Mouse (Mus musculus): ENCODE measurements at regions not wholly inside any gene's neighbourhood (a gene's known extent, or its start where the extent isn't known, plus 50 kb on each side); places are given as distances from the start of the nearest gene placed in this dataset.

DNA sequence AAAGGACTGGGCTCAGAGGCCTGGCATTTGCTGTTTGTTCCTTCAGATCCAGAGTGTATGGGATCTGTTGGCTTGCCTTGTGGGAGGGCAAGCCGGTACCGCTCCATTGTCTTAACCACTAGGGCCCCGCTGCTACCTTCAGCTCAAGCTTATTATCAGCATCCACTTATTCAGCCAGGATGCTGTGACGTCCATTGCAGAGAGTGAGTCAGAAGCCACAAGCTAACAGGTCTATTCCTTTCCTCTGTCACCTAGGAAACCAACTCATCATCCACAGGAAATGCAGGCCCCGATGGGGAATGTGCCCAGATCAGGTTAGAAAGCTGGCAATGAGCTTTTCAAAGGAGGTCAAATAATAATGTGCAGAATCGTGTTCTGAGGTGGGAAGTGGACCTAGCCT lies 73.8 kb upstream of the Mkln1 start:
- H3K9me3 ChIP-seq (replicated peaks) = no peaks in the 10 kb centered on the region
- H3K36me3 ChIP-seq (replicated peaks) = no peaks in the 10 kb centered on the region
- no peak overlapping the region for H3K9ac ChIP-seq
- ATAC-seq (ENCODE audit: insufficient read depth) = no peak
- no peaks in the 10 kb centered on the region for H3K4me1 ChIP-seq (replicated peaks)
- H3K27ac ChIP-seq (replicated peaks) = no peak overlapping the region
- no peak overlapping the region for H3K4me3 ChIP-seq (replicated peaks)
- H3K4me2 ChIP-seq = no peak overlapping the region
- 0 out of 2 replicates have a peak, but pooled peaks cover 2% of the 10 kb centered on the region for H3K27me3 ChIP-seq
- 40% methylated on average over 6 of the region's 6 CpGs for WGBS (ENCODE audit: insufficient replicate concordance)

DNA sequence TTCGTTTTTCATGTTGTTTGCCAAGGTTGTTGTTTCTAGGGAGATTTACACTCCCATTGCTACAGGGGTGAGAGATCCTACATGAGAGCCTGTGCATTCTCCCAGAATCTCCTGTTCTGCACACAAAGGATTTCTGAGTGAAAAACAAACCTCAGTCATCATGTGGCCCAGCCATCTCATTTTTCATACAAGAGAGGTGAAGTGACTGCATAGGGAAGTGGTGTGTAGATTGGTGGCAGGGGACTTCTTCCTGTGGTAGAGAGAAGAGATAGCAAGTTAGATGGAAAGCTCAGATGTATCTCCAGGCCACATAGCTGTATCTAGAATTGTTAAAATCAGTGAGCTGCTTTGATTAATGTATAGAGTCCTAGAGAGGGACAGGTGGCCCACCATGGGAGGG lies 72.9 kb upstream of the Mkln1 start:
- H3K36me3 ChIP-seq (replicated peaks) = no peaks in the 10 kb centered on the region
- no peaks in the 10 kb centered on the region for H3K4me1 ChIP-seq (replicated peaks)
- H3K27ac ChIP-seq (replicated peaks) = no peak overlapping the region
- no peaks in the 10 kb centered on the region for H3K9me3 ChIP-seq (replicated peaks)
- H3K4me3 ChIP-seq (replicated peaks) = no peak overlapping the region
- 0 out of 2 replicates have a peak, but pooled peaks cover 2% of the 10 kb centered on the region for H3K27me3 ChIP-seq
- ATAC-seq (ENCODE audit: insufficient read depth) = no peak
- H3K9ac ChIP-seq = no peak overlapping the region
- 60% methylated on average over 1 of the region's 1 CpGs for WGBS (ENCODE audit: insufficient replicate concordance)
- H3K4me2 ChIP-seq = no peak overlapping the region

DNA sequence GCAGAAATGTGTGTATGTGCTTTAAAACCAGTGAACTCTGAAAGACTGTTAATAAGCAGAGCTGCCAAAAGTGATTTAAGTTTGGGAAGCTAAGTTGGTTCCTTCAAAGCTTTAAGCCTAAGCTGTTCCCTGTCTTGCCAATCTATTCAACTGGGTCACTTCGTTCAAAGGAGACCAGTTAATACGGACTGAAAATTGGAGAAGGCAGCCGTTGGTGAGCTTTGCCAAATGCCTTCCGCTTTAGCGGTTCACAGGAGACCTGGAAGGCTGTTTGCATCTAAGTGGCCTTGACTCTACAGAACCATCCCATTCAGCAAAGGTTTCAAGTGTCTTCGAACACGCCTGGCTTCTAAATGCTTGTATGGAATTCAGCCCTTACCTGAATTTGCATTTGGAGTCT lies 68.2 kb upstream of the Mkln1 start:
- no peak for ATAC-seq (ENCODE audit: insufficient read depth)
- no peak overlapping the region for H3K9ac ChIP-seq
- H3K4me1 ChIP-seq (replicated peaks) = no peaks in the 10 kb centered on the region
- 63% methylated on average over 7 of the region's 7 CpGs for WGBS (ENCODE audit: insufficient replicate concordance)
- H3K9me3 ChIP-seq (replicated peaks) = no peaks in the 10 kb centered on the region
- 0 out of 2 replicates have a peak, but pooled peaks cover 2% of the 10 kb centered on the region for H3K27me3 ChIP-seq
- H3K4me3 ChIP-seq (replicated peaks) = no peak overlapping the region
- H3K36me3 ChIP-seq (replicated peaks) = no peaks in the 10 kb centered on the region
- H3K27ac ChIP-seq (replicated peaks) = no peak overlapping the region
- H3K4me2 ChIP-seq = no peak overlapping the region

DNA sequence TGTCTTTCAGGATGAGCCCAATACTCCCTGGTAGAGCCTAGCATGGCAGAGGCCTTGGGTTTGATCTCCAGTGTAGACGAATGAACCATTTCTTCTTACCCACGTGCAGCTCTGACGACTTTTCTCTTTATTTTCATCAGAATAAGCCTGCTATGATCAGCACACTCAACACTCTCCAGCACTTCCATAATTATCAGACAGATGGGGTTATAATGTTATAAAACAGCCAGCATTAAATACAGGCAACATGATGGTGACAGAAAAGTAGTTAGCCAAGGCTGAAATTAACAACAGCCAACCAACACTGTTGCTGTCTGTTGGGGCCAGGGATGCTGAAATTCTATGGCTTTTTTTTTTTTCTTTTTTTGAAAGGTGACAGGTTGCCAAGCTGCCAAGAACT lies 67.7 kb upstream of the Mkln1 start:
- H3K9ac ChIP-seq = no peak overlapping the region
- H3K27ac ChIP-seq (replicated peaks) = no peak overlapping the region
- H3K4me1 ChIP-seq (replicated peaks) = no peaks in the 10 kb centered on the region
- no peak overlapping the region for H3K4me3 ChIP-seq (replicated peaks)
- H3K9me3 ChIP-seq (replicated peaks) = no peaks in the 10 kb centered on the region
- ATAC-seq (ENCODE audit: insufficient read depth) = no peak
- H3K36me3 ChIP-seq (replicated peaks) = no peaks in the 10 kb centered on the region
- 49% methylated on average over 3 of the region's 3 CpGs for WGBS (ENCODE audit: insufficient replicate concordance)
- H3K27me3 ChIP-seq = 0 out of 2 replicates have a peak, but pooled peaks cover 2% of the 10 kb centered on the region
- no peak overlapping the region for H3K4me2 ChIP-seq

DNA sequence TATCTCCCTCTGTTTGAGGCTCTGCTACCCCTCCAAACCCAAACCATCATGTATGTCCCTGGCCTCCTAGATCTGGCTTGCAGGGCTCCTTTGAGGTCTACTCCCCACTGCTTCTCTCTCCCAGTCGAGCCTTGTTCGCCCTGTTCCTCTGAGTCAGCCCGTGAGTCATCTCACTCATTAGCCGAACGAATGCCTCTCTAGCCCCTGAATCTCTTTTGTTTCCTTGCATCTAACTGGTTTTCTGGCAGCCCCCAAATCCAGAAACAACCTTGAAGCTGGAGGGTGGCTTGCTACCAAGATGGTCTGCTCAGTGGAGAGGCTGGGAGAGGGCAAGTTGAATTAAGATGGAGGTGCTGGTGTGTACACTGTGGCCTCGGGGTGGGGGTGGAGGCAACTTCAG lies 66.3 kb upstream of the Mkln1 start:
- Histone ChIP-seq H3K27me3 (0 out of 2 replicates have a peak, but pooled peaks cover 2% of the 10 kb centered on the region), H3K36me3 (replicated peaks) (no peaks in the 10 kb centered on the region), H3K9me3 (replicated peaks) (no peaks in the 10 kb centered on the region), H3K27ac (replicated peaks) (no peak overlapping the region), H3K4me2 (no peak overlapping the region), H3K4me3 (replicated peaks) (no peak overlapping the region), H3K4me1 (replicated peaks) (no peaks in the 10 kb centered on the region), H3K9ac (no peak overlapping the region)
- no peak for ATAC-seq (ENCODE audit: insufficient read depth)
- 46% methylated on average over 6 of the region's 6 CpGs for WGBS (ENCODE audit: insufficient replicate concordance)

DNA sequence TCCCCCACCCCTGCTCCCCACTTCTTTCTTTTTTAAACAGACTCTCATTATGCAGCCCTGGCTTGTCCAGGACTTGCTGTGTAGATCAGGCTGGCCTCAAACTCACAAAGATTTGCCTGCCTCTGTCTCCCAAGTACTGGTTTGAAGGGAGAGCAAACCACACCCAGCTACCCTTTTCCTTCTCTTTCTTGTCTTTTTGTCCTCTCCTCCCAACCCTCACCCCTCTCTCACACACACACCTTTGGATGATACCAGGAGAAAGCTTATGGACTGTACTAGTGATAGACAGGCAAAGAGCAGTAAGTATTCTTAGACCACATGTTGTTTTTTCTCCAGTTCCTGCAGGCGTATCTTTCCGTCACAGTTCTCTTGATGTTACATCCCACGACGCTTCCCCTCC lies 65.8 kb upstream of the Mkln1 start:
- Histone ChIP-seq H3K27me3 (0 out of 2 replicates have a peak, but pooled peaks cover 2% of the 10 kb centered on the region), H3K36me3 (replicated peaks) (no peaks in the 10 kb centered on the region), H3K4me3 (replicated peaks) (no peak overlapping the region), H3K4me2 (no peak overlapping the region), H3K9me3 (replicated peaks) (no peaks in the 10 kb centered on the region), H3K9ac (no peak overlapping the region), H3K27ac (replicated peaks) (no peak overlapping the region), H3K4me1 (replicated peaks) (no peaks in the 10 kb centered on the region)
- no peak for ATAC-seq (ENCODE audit: insufficient read depth)
- 62% methylated on average over 4 of the region's 4 CpGs for WGBS (ENCODE audit: insufficient replicate concordance)

DNA sequence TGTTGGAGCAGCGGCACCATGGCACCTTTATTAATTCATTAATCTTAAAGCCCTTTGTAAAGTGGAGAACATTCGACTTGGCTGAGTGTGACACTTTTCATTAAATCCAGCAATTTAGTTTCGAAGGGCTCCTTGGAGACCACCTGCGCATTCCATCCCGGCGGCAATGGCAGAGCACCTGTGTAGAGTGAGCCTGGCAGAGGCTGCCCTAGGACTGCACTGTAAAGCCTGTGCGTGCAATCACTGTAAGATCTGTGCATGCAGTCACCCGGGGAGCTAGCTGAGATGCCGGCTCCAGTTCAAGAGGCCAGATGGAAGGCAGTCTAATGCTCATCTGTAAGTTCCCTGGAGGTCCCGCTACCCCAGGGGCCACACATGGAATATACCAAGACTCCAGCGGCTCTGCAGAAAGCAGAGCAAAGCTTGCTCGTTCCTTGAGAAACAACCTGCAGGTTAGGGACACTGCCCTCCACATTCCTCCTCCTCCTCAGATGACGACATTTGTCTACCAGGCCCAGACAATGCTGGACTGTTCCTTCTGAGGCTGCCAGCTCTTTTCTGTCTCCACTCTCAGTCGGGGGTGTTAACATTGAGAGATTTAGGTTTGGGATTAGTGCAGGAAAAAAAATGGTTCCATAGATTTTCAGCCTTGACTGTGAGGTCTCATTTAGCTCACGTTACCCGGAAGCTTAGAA lies 65.2 kb upstream of the Mkln1 start:
- no peak for ATAC-seq (ENCODE audit: insufficient read depth)
- H3K36me3 ChIP-seq (replicated peaks) = no peaks in the 10 kb centered on the region
- H3K4me1 ChIP-seq (replicated peaks) = no peaks in the 10 kb centered on the region
- WGBS (ENCODE audit: insufficient replicate concordance) = 68% methylated on average over 16 of the region's 16 CpGs
- no peak overlapping the region for H3K27ac ChIP-seq (replicated peaks)
- no peak overlapping the region for H3K9ac ChIP-seq
- no peak overlapping the region for H3K4me3 ChIP-seq (replicated peaks)
- H3K4me2 ChIP-seq = no peak overlapping the region
- 0 out of 2 replicates have a peak, but pooled peaks cover 2% of the 10 kb centered on the region for H3K27me3 ChIP-seq
- H3K9me3 ChIP-seq (replicated peaks) = no peaks in the 10 kb centered on the region

DNA sequence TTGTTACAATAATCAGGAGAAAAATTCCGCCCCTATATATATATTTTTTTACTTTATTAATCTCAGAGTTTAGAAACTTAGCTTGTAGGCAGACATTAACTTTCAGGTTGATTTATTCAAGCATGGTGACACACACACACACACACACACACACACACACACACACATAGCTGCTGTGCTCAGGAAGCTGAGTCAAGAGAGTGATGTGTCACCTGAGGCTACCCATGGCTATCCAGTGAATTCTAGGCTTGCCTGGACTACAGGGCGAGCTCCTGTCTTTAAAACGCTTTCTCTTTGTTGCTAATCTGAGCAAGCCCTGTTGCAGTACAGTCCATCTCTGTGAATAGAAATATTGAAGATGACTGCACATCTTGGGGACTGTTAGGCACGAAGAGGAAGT lies 64.4 kb upstream of the Mkln1 start:
- 63% methylated on average over 4 of the region's 4 CpGs for WGBS (ENCODE audit: insufficient replicate concordance)
- Histone ChIP-seq H3K36me3 (replicated peaks) (no peaks in the 10 kb centered on the region), H3K4me3 (replicated peaks) (no peak overlapping the region), H3K27me3 (no peaks in the 10 kb centered on the region), H3K9ac (no peak overlapping the region), H3K9me3 (replicated peaks) (no peaks in the 10 kb centered on the region), H3K4me2 (no peak overlapping the region), H3K4me1 (replicated peaks) (no peaks in the 10 kb centered on the region), H3K27ac (replicated peaks) (no peak overlapping the region)
- no peak for ATAC-seq (ENCODE audit: insufficient read depth)

DNA sequence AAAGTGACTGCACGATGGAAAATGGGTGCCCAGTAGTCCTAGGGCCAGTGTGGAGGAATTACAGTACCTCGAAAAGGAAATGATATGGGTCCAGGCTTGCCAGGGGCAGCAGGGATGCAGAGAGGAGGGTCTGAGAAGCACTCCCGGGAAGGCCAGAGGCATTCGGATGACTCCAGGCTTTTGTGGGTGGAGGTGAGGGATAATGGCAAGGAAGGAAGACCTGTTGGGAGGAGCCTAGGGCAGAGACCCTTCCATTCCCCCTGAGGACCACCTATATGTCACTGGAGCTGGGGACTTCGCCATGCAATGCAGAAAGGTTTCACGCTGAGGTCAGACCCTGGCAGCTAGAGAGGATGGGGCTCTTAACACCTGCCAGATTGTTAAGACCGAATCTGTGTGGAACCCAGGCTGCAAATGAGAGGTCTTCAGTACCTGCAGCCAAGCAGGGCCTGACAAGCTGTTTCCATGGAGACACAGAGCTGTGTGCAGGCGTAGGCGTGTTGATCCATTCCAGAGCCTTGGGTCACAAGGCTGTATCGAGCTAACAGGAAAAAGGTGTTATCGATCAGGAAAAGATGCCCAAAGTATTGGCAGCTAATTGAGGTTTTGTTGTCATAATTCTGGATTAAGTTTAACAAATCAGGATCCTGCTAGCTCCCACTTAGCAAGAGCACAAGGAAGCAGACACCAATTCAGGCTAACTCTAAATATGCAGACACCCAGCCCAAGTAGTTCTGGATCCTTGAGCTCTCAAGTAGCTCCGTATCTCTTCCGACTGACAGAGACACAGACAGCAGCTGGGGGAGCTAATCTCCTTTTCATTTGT lies 59.2 kb upstream of the Mkln1 start:
- Histone ChIP-seq H3K27me3 (no peaks in the 10 kb centered on the region), H3K4me2 (no peak overlapping the region), H3K9ac (no peak overlapping the region), H3K36me3 (replicated peaks) (no peaks in the 10 kb centered on the region), H3K4me3 (replicated peaks) (no peak overlapping the region), H3K9me3 (replicated peaks) (no peaks in the 10 kb centered on the region), H3K4me1 (replicated peaks) (no peaks in the 10 kb centered on the region), H3K27ac (replicated peaks) (no peak overlapping the region)
- 47% methylated on average over 13 of the region's 13 CpGs for WGBS (ENCODE audit: insufficient replicate concordance)
- no peak for ATAC-seq (ENCODE audit: insufficient read depth)

DNA sequence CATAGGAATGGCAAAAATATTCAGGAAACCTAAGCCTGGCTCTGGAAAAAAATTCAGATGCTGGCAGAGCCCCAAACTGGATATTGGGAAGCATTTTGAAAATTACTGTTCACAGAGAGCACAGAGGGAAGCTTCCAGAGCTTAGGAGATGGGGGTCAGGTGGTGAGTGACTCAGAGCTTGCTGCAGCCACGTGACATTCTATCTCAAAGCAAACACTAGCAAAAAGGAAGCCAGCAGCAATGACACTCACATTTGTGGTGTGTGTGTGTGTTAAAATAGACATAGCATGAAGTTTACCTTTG lies 58.6 kb upstream of the Mkln1 start:
- ATAC-seq (ENCODE audit: insufficient read depth) = no peak
- Histone ChIP-seq H3K4me1 (replicated peaks) (no peaks in the 10 kb centered on the region), H3K36me3 (replicated peaks) (no peaks in the 10 kb centered on the region), H3K27me3 (no peaks in the 10 kb centered on the region), H3K4me3 (replicated peaks) (no peak overlapping the region), H3K9me3 (replicated peaks) (no peaks in the 10 kb centered on the region), H3K9ac (no peak overlapping the region), H3K27ac (replicated peaks) (no peak overlapping the region), H3K4me2 (no peak overlapping the region)
- 27% methylated on average over 1 of the region's 1 CpGs for WGBS (ENCODE audit: insufficient replicate concordance)

DNA sequence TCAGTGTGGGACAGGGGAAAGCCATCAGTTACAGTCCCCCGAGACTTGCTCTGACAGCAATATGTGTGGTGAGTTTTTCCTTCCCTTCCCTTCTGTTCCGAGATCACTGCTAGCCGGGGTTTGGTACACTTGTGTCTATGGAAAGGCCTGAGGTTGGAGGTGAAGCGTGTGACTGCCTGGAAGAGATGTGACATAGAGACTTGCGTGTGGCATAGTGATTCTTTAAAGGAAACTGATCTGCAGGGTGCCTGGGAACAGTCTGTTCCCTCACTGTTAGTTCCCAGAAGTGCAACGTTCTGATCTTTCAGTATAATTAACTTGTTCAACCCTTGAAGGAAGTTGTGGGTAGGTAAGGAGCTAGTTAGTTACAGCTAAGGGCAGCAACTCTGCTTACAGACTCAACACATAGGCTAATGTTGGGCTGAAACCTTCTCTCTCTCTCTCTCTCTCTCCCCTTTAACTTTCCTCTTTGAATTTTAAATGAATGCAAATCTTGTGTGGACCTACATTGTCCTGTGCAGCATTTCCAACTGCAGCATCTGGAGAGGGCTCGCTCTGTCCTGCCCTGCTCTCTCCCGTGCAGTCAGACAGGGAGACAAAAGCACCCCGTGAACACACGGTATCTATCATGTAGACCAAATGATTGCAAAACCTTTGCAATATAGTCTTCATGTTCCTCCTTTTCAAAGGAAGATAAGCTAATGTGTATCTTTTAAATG lies 53.0 kb upstream of the Mkln1 start:
- Histone ChIP-seq H3K4me3 (replicated peaks) (no peak overlapping the region), H3K9me3 (replicated peaks) (no peaks in the 10 kb centered on the region), H3K9ac (no peak overlapping the region), H3K36me3 (replicated peaks) (no peaks in the 10 kb centered on the region), H3K27me3 (no peaks in the 10 kb centered on the region), H3K4me1 (replicated peaks) (no peaks in the 10 kb centered on the region), H3K4me2 (no peak overlapping the region), H3K27ac (replicated peaks) (no peak overlapping the region)
- ATAC-seq (ENCODE audit: insufficient read depth) = no peak
- WGBS (ENCODE audit: insufficient replicate concordance) = 57% methylated on average over 10 of the region's 10 CpGs

Data from liver, embryonic 15.5 days (tissue).